Mouse (Mus musculus): ENCODE data around the gene Dnmt3a. TPM values are rescaled to one million over a fixed set of nuclear protein-coding genes. Genes with fewer than 3 reads are reported as not detected.
A peak's percentile ranks its signal among the peaks of the same experiment; 100 is the strongest.

Dnmt3a gene
- polyA plus RNA-seq, 1 experiment from 2014 or later: 83.1 TPM

DNA sequence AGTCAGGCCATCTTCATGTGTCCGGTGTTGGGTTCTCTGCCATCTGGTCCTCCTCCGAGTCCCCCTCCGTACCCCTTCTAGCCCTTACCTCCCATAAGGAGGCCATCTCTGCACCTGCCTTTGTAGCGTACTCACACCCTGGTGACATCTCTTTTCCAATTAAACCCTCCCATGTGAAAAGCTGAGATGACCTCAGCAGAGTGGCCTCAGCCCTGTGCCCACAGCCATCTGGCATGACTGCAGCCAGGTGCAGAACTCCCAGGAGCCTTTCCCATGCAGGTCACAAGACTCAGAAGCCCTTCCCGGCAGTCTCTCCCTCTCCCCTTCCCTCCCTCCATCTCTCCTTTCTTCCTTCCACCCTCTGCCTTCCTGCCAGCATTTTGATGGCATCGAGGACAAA lies 141.7 kb downstream of the Dnmt3a start:
- no peak overlapping the region for H3K27ac ChIP-seq (ENCODE audit: low read length)

DNA sequence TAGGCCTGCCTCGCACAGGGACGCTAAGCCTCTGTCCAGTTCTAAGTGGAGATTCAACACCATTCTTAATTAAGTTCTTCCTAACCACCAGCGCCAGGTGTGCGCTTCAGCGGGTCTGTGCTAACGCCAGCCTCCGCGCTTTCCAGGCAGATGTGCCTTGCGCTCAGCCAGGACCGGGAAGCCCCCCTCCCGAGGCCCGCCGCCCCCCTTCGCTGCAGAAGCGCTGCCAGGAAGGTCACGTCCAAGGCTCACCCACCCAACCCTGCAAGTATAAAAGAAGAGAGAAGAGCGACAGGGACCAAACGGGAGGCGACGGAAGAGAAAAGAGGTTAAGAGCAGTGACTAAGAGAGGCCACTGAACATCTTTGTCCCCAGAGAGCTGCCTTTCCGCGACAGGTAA lies 148.8 kb downstream of the Dnmt3a start, which contains the start of gene Pomc:
Gene Pomc, plus strand, starts transcription at position 301 of the 400 bp plus-strand sequence.
- Histone ChIP-seq H3K9me3 (ENCODE audit: control insufficient read depth, low read depth, low read length) (no peaks in the 10 kb centered on the region), H3K36me3 (ENCODE audit: control insufficient read depth, insufficient read depth, low read length) (no peaks in the 10 kb centered on the region)

More for the DNA sequence above, 141.7 kb downstream of the Dnmt3a start:
- Histone ChIP-seq H3K4me1 (ENCODE audit: control insufficient read depth, insufficient read depth, low read length) (no peaks in the 10 kb centered on the region), H3K9me3 (ENCODE audit: control insufficient read depth, low read depth, low read length) (no peaks in the 10 kb centered on the region), H3K36me3 (ENCODE audit: control insufficient read depth, insufficient read depth, low read length) (no peaks in the 10 kb centered on the region), H3K9ac (replicated peaks; ENCODE audit: low read depth, low read length) (no peak overlapping the region), H3K4me2 (replicated peaks; ENCODE audit: low read depth, low read length) (no peak overlapping the region), H3K27me3 (ENCODE audit: control insufficient read depth, insufficient read depth, low read length) (no peaks in the 10 kb centered on the region), H3K4me3 (ENCODE audit: low read depth, low read length) (no peak overlapping the region)
- ATAC-seq (ENCODE audit: insufficient number of reproducible peaks, insufficient read depth, low FRiP score, low read depth): 0 out of 2 replicates have a peak, but pooled peaks have one; percentile 4
- 73% methylated on average over 6 of the region's 6 CpGs for WGBS

DNA sequence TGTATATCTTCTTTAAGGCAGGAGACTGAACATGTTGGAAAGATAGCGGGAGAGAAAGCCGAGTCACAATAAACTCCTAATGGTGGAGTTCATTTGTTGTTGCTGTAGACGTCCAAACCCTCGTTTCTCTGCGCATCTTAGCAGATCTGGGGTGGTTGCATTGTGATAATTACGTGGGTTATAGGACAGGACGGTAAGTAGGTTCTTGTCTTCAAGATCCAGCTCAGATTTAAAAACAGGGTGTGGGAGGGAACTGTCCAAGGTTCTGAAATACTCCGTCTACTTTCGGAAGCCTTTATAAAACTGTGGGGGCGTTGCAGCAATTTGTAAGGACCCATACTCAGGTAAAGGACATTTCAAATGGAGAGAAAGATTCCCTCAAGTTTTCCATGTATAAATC lies 149.6 kb downstream of the Dnmt3a start:
- H3K9me3 ChIP-seq (ENCODE audit: control insufficient read depth, low read depth, low read length): no peaks in the 10 kb centered on the region
- H3K4me3 ChIP-seq (ENCODE audit: low read depth, low read length): no peak overlapping the region
- no peak overlapping the region for H3K4me2 ChIP-seq (replicated peaks; ENCODE audit: low read depth, low read length)
- H3K9ac ChIP-seq (replicated peaks; ENCODE audit: low read depth, low read length): no peak overlapping the region
- H3K27me3 ChIP-seq (ENCODE audit: control insufficient read depth, insufficient read depth, low read length): 0 out of 2 replicates have a peak, but pooled peaks cover 2% of the 10 kb centered on the region
- 29% methylated on average over 10 of the region's 10 CpGs for WGBS
- H3K4me1 ChIP-seq (ENCODE audit: control insufficient read depth, insufficient read depth, low read length): peaks cover 2% of the 10 kb centered on the region; the same call in 1 of the 2 replicates
- no peaks in the 10 kb centered on the region for H3K36me3 ChIP-seq (ENCODE audit: control insufficient read depth, insufficient read depth, low read length)
- no peak overlapping the region for H3K27ac ChIP-seq (ENCODE audit: low read length)
- no peak for ATAC-seq (ENCODE audit: insufficient number of reproducible peaks, insufficient read depth, low FRiP score, low read depth)

More for the DNA sequence above, 148.8 kb downstream of the Dnmt3a start, which contains the start of gene Pomc:
- no peaks in the 10 kb centered on the region for H3K4me1 ChIP-seq (ENCODE audit: control insufficient read depth, insufficient read depth, low read length)
- H3K4me2 ChIP-seq (replicated peaks; ENCODE audit: low read depth, low read length): no peak within 1 kb of the TSS
- WGBS: 21% methylated on average over 22 of the region's 22 CpGs
- H3K27ac ChIP-seq (ENCODE audit: low read length): no peak within 1 kb of the TSS
- no peak for ATAC-seq (ENCODE audit: insufficient number of reproducible peaks, insufficient read depth, low FRiP score, low read depth)
- H3K4me3 ChIP-seq (ENCODE audit: low read depth, low read length): no peak within 1 kb of the TSS
- no peak within 1 kb of the TSS for H3K9ac ChIP-seq (replicated peaks; ENCODE audit: low read depth, low read length)
- H3K27me3 ChIP-seq (ENCODE audit: control insufficient read depth, insufficient read depth, low read length): 0 out of 2 replicates have a peak, but pooled peaks cover 2% of the 10 kb centered on the region

DNA sequence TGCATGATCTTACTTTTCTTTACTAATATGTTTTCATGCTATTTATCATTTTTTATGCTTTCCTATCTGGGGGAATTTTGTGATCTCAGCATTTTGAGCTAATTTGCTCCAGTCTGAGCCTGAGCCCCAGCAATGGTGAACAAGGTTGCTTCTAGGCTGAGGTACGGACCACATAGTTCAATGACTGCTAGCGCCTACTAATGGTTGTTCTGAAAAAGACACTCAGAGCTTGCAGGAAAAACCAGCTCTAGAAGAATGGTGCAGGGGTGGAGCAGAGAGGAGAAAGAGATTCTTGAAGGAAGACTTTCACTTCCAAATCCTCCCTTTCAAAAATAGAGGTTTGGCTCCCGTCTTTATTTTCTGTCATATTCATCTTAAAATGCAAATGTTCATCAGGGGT lies 150.5 kb downstream of the Dnmt3a start:
- 0 out of 2 replicates have a peak, but pooled peaks cover 2% of the 10 kb centered on the region for H3K27me3 ChIP-seq (ENCODE audit: control insufficient read depth, insufficient read depth, low read length)
- 17% methylated on average over 3 of the region's 3 CpGs for WGBS

DNA sequence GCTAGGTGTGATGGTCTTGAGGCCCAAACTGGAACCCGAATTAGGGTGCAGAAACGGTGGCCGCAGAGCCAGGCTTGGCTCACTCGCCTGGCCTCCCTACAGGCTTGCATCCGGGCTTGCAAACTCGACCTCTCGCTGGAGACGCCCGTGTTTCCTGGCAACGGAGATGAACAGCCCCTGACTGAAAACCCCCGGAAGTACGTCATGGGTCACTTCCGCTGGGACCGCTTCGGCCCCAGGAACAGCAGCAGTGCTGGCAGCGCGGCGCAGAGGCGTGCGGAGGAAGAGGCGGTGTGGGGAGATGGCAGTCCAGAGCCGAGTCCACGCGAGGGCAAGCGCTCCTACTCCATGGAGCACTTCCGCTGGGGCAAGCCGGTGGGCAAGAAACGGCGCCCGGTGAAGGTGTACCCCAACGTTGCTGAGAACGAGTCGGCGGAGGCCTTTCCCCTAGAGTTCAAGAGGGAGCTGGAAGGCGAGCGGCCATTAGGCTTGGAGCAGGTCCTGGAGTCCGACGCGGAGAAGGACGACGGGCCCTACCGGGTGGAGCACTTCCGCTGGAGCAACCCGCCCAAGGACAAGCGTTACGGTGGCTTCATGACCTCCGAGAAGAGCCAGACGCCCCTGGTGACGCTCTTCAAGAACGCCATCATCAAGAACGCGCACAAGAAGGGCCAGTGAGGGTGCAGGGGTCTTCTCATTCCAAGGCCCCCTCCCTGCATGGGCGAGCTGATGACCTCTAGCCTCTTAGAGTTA lies 154.2 kb downstream of the Dnmt3a start:
- H3K9me3 ChIP-seq (ENCODE audit: control insufficient read depth, low read depth, low read length): no peaks in the 10 kb centered on the region
- H3K4me1 ChIP-seq (ENCODE audit: control insufficient read depth, insufficient read depth, low read length): peaks cover 5% of the 10 kb centered on the region; the same call in 1 of the 2 replicates
- peak overlapping the region; percentile 88 for H3K4me2 ChIP-seq (replicated peaks; ENCODE audit: low read depth, low read length)
- 2% methylated on average over 53 of the region's 53 CpGs for WGBS
- no peaks in the 10 kb centered on the region for H3K36me3 ChIP-seq (ENCODE audit: control insufficient read depth, insufficient read depth, low read length)
- H3K27me3 ChIP-seq (ENCODE audit: control insufficient read depth, insufficient read depth, low read length): 0 out of 2 replicates have a peak, but pooled peaks cover 2% of the 10 kb centered on the region
- H3K9ac ChIP-seq (replicated peaks; ENCODE audit: low read depth, low read length): peak overlapping the region; percentile 60
- H3K4me3 ChIP-seq (ENCODE audit: low read depth, low read length): peak overlapping the region; percentile 57
- peak overlapping the region; percentile 84 for H3K27ac ChIP-seq (ENCODE audit: low read length)
- ATAC-seq (ENCODE audit: insufficient number of reproducible peaks, insufficient read depth, low FRiP score, low read depth): peak; percentile 94

More for the DNA sequence above, 150.5 kb downstream of the Dnmt3a start:
- H3K4me1 ChIP-seq (ENCODE audit: control insufficient read depth, insufficient read depth, low read length): peaks cover 5% of the 10 kb centered on the region; the same call in 1 of the 2 replicates
- no peak overlapping the region for H3K4me3 ChIP-seq (ENCODE audit: low read depth, low read length)
- H3K9ac ChIP-seq (replicated peaks; ENCODE audit: low read depth, low read length): no peak overlapping the region
- H3K4me2 ChIP-seq (replicated peaks; ENCODE audit: low read depth, low read length): no peak overlapping the region
- no peak for ATAC-seq (ENCODE audit: insufficient number of reproducible peaks, insufficient read depth, low FRiP score, low read depth)
- H3K27ac ChIP-seq (ENCODE audit: low read length): no peak overlapping the region
- H3K9me3 ChIP-seq (ENCODE audit: control insufficient read depth, low read depth, low read length): no peaks in the 10 kb centered on the region
- H3K36me3 ChIP-seq (ENCODE audit: control insufficient read depth, insufficient read depth, low read length): no peaks in the 10 kb centered on the region

DNA sequence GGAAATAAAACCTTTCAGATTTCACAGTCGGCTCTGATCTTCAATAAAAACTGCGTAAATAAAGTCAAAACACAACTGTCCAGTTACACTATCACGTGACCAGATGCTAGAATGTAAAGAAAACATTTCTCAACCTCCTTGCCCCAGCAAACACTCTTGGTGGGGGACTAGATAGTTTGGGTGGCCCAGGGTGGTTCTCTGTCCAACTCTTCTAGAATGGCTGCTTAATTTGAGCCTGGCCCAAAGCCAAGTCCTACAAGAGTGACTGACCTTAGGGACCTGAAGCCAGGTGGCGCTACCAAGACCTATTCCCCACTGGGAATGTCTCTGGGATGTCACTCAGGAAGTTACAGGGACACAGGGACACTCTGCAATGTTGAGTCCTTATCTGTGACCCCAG lies 154.7 kb downstream of the Dnmt3a start:
- peak overlapping the region; percentile 84; the same call in 1 of the 2 replicates for H3K27ac ChIP-seq (ENCODE audit: low read length)
- H3K36me3 ChIP-seq (ENCODE audit: control insufficient read depth, insufficient read depth, low read length): no peaks in the 10 kb centered on the region
- no peak for ATAC-seq (ENCODE audit: insufficient number of reproducible peaks, insufficient read depth, low FRiP score, low read depth)
- peak overlapping the region; percentile 88 for H3K4me2 ChIP-seq (replicated peaks; ENCODE audit: low read depth, low read length)
- H3K9me3 ChIP-seq (ENCODE audit: control insufficient read depth, low read depth, low read length): no peaks in the 10 kb centered on the region
- no peaks in the 10 kb centered on the region for H3K27me3 ChIP-seq (ENCODE audit: control insufficient read depth, insufficient read depth, low read length)
- peak overlapping the region; percentile 57 for H3K4me3 ChIP-seq (ENCODE audit: low read depth, low read length)
- H3K9ac ChIP-seq (replicated peaks; ENCODE audit: low read depth, low read length): peak overlapping the region; percentile 60; the same call in 1 of the 2 replicates
- H3K4me1 ChIP-seq (ENCODE audit: control insufficient read depth, insufficient read depth, low read length): peaks cover 5% of the 10 kb centered on the region; the same call in 1 of the 2 replicates
- 56% methylated on average over 4 of the region's 4 CpGs for WGBS

Other genes starting within 250 kb of the Dnmt3a start
- gene Dtnb, start 233.6 kb upstream of the Dnmt3a start, polyA plus RNA-seq (2014; fragmentation: Nextera tagmentation; extraction: Ambion mirVana): 36.1 and 37.5 TPM in 2 replicates
- gene Pomc, start 148.9 kb downstream of the Dnmt3a start, polyA plus RNA-seq (2014; fragmentation: Nextera tagmentation; extraction: Ambion mirVana): 2.6 TPM in 2 replicates
- gene Efr3b, start 232.9 kb downstream of the Dnmt3a start, polyA plus RNA-seq (2014; fragmentation: Nextera tagmentation; extraction: Ambion mirVana): 3.2 and 3.5 TPM in 2 replicates

Data from stomach, embryonic 14.5 days (tissue).